Comparison of ENCODE assay signal across 8 mouse cellular contexts in genomic region chr7:105777797-105778552, GRCm38 (mm10). TPM values are rescaled to one million over a fixed set of nuclear protein-coding genes. Genes with fewer than 3 reads are reported as not detected.
DNase-seq lines count a peak whose midpoint lies in the region; ATAC-seq and TF ChIP-seq lines count a peak whose summit lies in the region.

No protein-coding gene starts in this region.

- peaks cover 80% of the 10 kb centered on the region for H3K36me3 ChIP-seq in hindbrain, embryonic 14.5 days (replicated peaks; ENCODE audit: control insufficient read depth, insufficient read depth)
- H3K36me3 ChIP-seq in liver, adult 2 months (ENCODE audit: control insufficient read depth, insufficient read depth, low read length): no peaks in the 10 kb centered on the region
- peaks cover 34% of the 10 kb centered on the region for H3K36me3 ChIP-seq in midbrain, postnatal 0 days (ENCODE audit: insufficient read depth, low read length)

- 44% methylated on average over 13 of the region's 13 CpGs for WGBS in hindbrain, embryonic 14.5 days
- 60% methylated on average over 13 of the region's 13 CpGs for WGBS in liver, adult 2 months
- WGBS in midbrain, postnatal 0 days: 58% methylated on average over 13 of the region's 13 CpGs

- peak; percentile 27 for DNase-seq in urinary bladder, postnatal 25 days (ENCODE audit: low spot score)
- DNase-seq in urinary bladder, adult 2 months (ENCODE audit: low spot score): no peak
- peak; percentile 66 to 80 for DNase-seq in gastrocnemius, adult 8-10 months (ENCODE audit: low spot score in 2 of 2)
- DNase-seq in hindbrain, embryonic 14.5 days (ENCODE audit: low spot score): no peak
- DNase-seq in liver, adult 2 months (ENCODE audit: extremely low read depth, low read depth, low spot score): no peak
- no peak for DNase-seq in midbrain, postnatal 0 days (ENCODE audit: low spot score)
- DNase-seq in cerebellum, adult 9-11 months: no peak

- H3K79me2 ChIP-seq in liver, adult 2 months (ENCODE audit: control insufficient read depth, insufficient read depth, low read length): no peaks in the 10 kb centered on the region

- peak overlapping the region; percentile 31 for H3K4me2 ChIP-seq in hindbrain, embryonic 14.5 days (replicated peaks)
- H3K4me2 ChIP-seq in midbrain, postnatal 0 days (ENCODE audit: low read depth, low read length, poor library complexity, severe bottlenecking): peak overlapping the region; percentile 32

- no peaks in the 10 kb centered on the region for H3K9me3 ChIP-seq in hindbrain, embryonic 14.5 days (ENCODE audit: control insufficient read depth, low read length)
- H3K9me3 ChIP-seq in midbrain, postnatal 0 days (ENCODE audit: low read length): no peaks in the 10 kb centered on the region

- no peak for TF ChIP-seq POLR2A in liver, adult 2 months (IDR thresholded peaks at IDR 0.05; ENCODE audit: extremely low read depth, insufficient read depth, low read length)

- peak overlapping the region; percentile 31 for H3K9ac ChIP-seq in hindbrain, embryonic 14.5 days
- H3K9ac ChIP-seq in liver, adult 2 months (ENCODE audit: low read depth, low read length): no peak overlapping the region
- peak overlapping the region; percentile 44; the same call in 1 of the 2 replicates for H3K9ac ChIP-seq in midbrain, postnatal 0 days (replicated peaks; ENCODE audit: low read length, poor library complexity, severe bottlenecking)

- no peaks in the 10 kb centered on the region for H3K27me3 ChIP-seq in hindbrain, embryonic 14.5 days (ENCODE audit: control insufficient read depth, insufficient read depth, low read length)
- H3K27me3 ChIP-seq in liver, adult 2 months (ENCODE audit: control insufficient read depth, insufficient read depth, low read length): no peaks in the 10 kb centered on the region
- H3K27me3 ChIP-seq in midbrain, postnatal 0 days (ENCODE audit: insufficient read depth, low read length): no peaks in the 10 kb centered on the region

- no peak for TF ChIP-seq CTCF in liver, adult 2 months (IDR thresholded peaks at IDR 0.05; ENCODE audit: low read depth, low read length)
- no peak for TF ChIP-seq CTCF in midbrain, postnatal 0 days (IDR thresholded peaks at IDR 0.05)

- peak overlapping the region; percentile 70; the same call in 1 of the 2 replicates for H3K27ac ChIP-seq in hindbrain, embryonic 14.5 days
- H3K27ac ChIP-seq in liver, adult 2 months (replicated peaks; ENCODE audit: insufficient read depth, low read depth, low read length): peak overlapping the region; percentile 22
- H3K27ac ChIP-seq in midbrain, postnatal 0 days (ENCODE audit: low read depth, low read length): peak overlapping the region; percentile 13; the same call in 1 of the 2 replicates

- ATAC-seq in hindbrain, embryonic 14.5 days (ENCODE audit: low FRiP score): peak; percentile 23; the same call in 1 of the 2 replicates
- ATAC-seq in midbrain, postnatal 0 days (ENCODE audit: low FRiP score): no peak; the same call in none of the 2 replicates
- no peak for ATAC-seq in cerebellum, adult (ENCODE audit: insufficient number of reproducible peaks, low FRiP score, low TSS enrichment)

- no peak overlapping the region for H3K4me3 ChIP-seq in hindbrain, embryonic 14.5 days (replicated peaks; ENCODE audit: low read length)
- no peak overlapping the region for H3K4me3 ChIP-seq in liver, adult 2 months (ENCODE audit: insufficient read depth, low read depth, low read length)
- H3K4me3 ChIP-seq in midbrain, postnatal 0 days (ENCODE audit: low read depth, low read length): no peak overlapping the region

- peaks cover 50% of the 10 kb centered on the region for H3K4me1 ChIP-seq in hindbrain, embryonic 14.5 days (replicated peaks; ENCODE audit: control insufficient read depth, insufficient read depth, low read length)
- H3K4me1 ChIP-seq in liver, adult 2 months (ENCODE audit: control insufficient read depth, insufficient read depth, low read length): no peaks in the 10 kb centered on the region; the same call in 1 of the 2 replicates
- peaks cover 15% of the 10 kb centered on the region for H3K4me1 ChIP-seq in midbrain, postnatal 0 days (ENCODE audit: insufficient read depth, low read length)

RNA-seq across cellular contexts. Expression of gene Dchs1, which starts 9.5 kb away (rescaled TPM):
- 4.4 and 7.4 TPM in 2 replicates for polyA plus RNA-seq in urinary bladder, adult 2 months (2012; rRNA removed)
- total RNA-seq in gastrocnemius, adult 8-10 months (2022): 1 to 10 TPM; 1.4 to 2.1 (median 1.7) TPM
- polyA plus RNA-seq in hindbrain, embryonic 14.5 days (2014; fragmentation: Nextera tagmentation; extraction: Ambion mirVana): 21.1 and 23.2 TPM in 2 replicates
- 1.4 and 2.7 TPM in 2 replicates for total RNA-seq in liver, adult 2 months (2014; rRNA removed)
- 1.1 TPM in 2 replicates for polyA plus RNA-seq in liver, adult 2 months (2012; rRNA removed)
- total RNA-seq in midbrain, postnatal 0 days (2014; rRNA removed): 101 and 105 TPM in 2 replicates
- polyA plus RNA-seq in midbrain, postnatal 0 days (2015; fragmentation: Nextera tagmentation; extraction: Ambion mirVana): 7.0 and 7.5 TPM in 2 replicates

RNA-seq across cellular contexts. Expression of gene Tpp1, which starts 25.9 kb away (rescaled TPM):
- polyA plus RNA-seq in urinary bladder, adult 2 months (2012; rRNA removed): 130 and 144 TPM in 2 replicates
- 10 to 100 TPM; 35.3 to 54.3 (median 47.8) TPM for total RNA-seq in gastrocnemius, adult 8-10 months (2022)
- polyA plus RNA-seq in hindbrain, embryonic 14.5 days (2014; fragmentation: Nextera tagmentation; extraction: Ambion mirVana): 48.2 and 51.6 TPM in 2 replicates
- total RNA-seq in liver, adult 2 months (2014; rRNA removed): 27.4 and 43.8 TPM in 2 replicates
- 95.3 and 124 TPM in 2 replicates for polyA plus RNA-seq in liver, adult 2 months (2012; rRNA removed)
- total RNA-seq in midbrain, postnatal 0 days (2014; rRNA removed): 38.3 and 66.8 TPM in 2 replicates
- 41.3 and 42.2 TPM in 2 replicates for polyA plus RNA-seq in midbrain, postnatal 0 days (2015; fragmentation: Nextera tagmentation; extraction: Ambion mirVana)

RNA-seq across cellular contexts. Expression of gene Mrpl17, which starts 32.9 kb away (rescaled TPM):
- 218 and 233 TPM in 2 replicates for polyA plus RNA-seq in urinary bladder, adult 2 months (2012; rRNA removed)
- 100 to 1,000 TPM; 108 to 123 (median 112) TPM for total RNA-seq in gastrocnemius, adult 8-10 months (2022)
- 164 and 208 TPM in 2 replicates for polyA plus RNA-seq in hindbrain, embryonic 14.5 days (2014; fragmentation: Nextera tagmentation; extraction: Ambion mirVana)
- 109 and 118 TPM in 2 replicates for total RNA-seq in liver, adult 2 months (2014; rRNA removed)
- 207 and 261 TPM in 2 replicates for polyA plus RNA-seq in liver, adult 2 months (2012; rRNA removed)
- 16.6 and 18.6 TPM in 2 replicates for total RNA-seq in midbrain, postnatal 0 days (2014; rRNA removed)
- polyA plus RNA-seq in midbrain, postnatal 0 days (2015; fragmentation: Nextera tagmentation; extraction: Ambion mirVana): 173 and 192 TPM in 2 replicates

RNA-seq across cellular contexts. Expression of gene Taf10, which starts 33.8 kb away (rescaled TPM):
- polyA plus RNA-seq in urinary bladder, adult 2 months (2012; rRNA removed): 150 and 171 TPM in 2 replicates
- 100 to 1,000 TPM in 1 of 4 experiments, 10 to 100 TPM in 3; 89.4 to 106 (median 97.8) TPM for total RNA-seq in gastrocnemius, adult 8-10 months (2022)
- polyA plus RNA-seq in hindbrain, embryonic 14.5 days (2014; fragmentation: Nextera tagmentation; extraction: Ambion mirVana): 128 and 140 TPM in 2 replicates
- 87.3 and 107 TPM in 2 replicates for total RNA-seq in liver, adult 2 months (2014; rRNA removed)
- 296 and 310 TPM in 2 replicates for polyA plus RNA-seq in liver, adult 2 months (2012; rRNA removed)
- 65.7 and 87.1 TPM in 2 replicates for total RNA-seq in midbrain, postnatal 0 days (2014; rRNA removed)
- 91.2 and 102 TPM in 2 replicates for polyA plus RNA-seq in midbrain, postnatal 0 days (2015; fragmentation: Nextera tagmentation; extraction: Ambion mirVana)

RNA-seq across cellular contexts. Expression of gene Rrp8, which starts 40.8 kb away (rescaled TPM):
- polyA plus RNA-seq in urinary bladder, adult 2 months (2012; rRNA removed): 17.0 and 17.1 TPM in 2 replicates
- total RNA-seq in gastrocnemius, adult 8-10 months (2022): 10 to 100 TPM; 10.5 to 15.6 (median 13.4) TPM
- polyA plus RNA-seq in hindbrain, embryonic 14.5 days (2014; fragmentation: Nextera tagmentation; extraction: Ambion mirVana): 21.3 and 24.1 TPM in 2 replicates
- 4.9 and 5.5 TPM in 2 replicates for total RNA-seq in liver, adult 2 months (2014; rRNA removed)
- polyA plus RNA-seq in liver, adult 2 months (2012; rRNA removed): 5.5 and 5.9 TPM in 2 replicates
- 19.1 and 29.3 TPM in 2 replicates for total RNA-seq in midbrain, postnatal 0 days (2014; rRNA removed)
- 16.1 and 19.4 TPM in 2 replicates for polyA plus RNA-seq in midbrain, postnatal 0 days (2015; fragmentation: Nextera tagmentation; extraction: Ambion mirVana)

Comparison
In these comparisons a context has a peak if more than half of its experiments do, and no peak if none do; other contexts are left out.
1. DNase-seq: peak in urinary bladder, postnatal 25 days (single experiment) and gastrocnemius, adult 8-10 months (2 of 2); none in urinary bladder, adult 2 months (single experiment), hindbrain, embryonic 14.5 days (single experiment), liver, adult 2 months (single experiment), midbrain, postnatal 0 days (single experiment) and cerebellum, adult 9-11 months (single experiment).
2. H3K27ac ChIP-seq: peak in every context shown above with its lines; median percentile 70 in hindbrain, embryonic 14.5 days; 22 in liver, adult 2 months; 13 in midbrain, postnatal 0 days.